Mouse (Mus musculus) heart, embryonic 11.5 days (tissue): ENCODE measurements around the gene Dnajc7. TPM values are rescaled to one million over a fixed set of nuclear protein-coding genes. Genes with fewer than 3 reads are reported as not detected.

Experiments
- ATAC-seq: fragments of 200-750 bp; cut with Nextera tagmentation; replicated peaks from 2 replicates; pipeline ENCODE4 v1.8.0; 2017; ENCODE audit warnings: moderate library complexity; ENCODE audit not compliant: insufficient number of reproducible peaks, low FRiP score, low TSS enrichment
- H3K27ac ChIP-seq: fragments of 300-500 bp; sonication (generic); 2 replicates; pipeline ENCODE4 v1.5.1; 2014; ENCODE audit warnings: mild to moderate bottlenecking, low read depth, low read length
- H3K27me3 ChIP-seq: fragments of 300-500 bp; sonication (generic); 2 replicates; pipeline ENCODE4 v1.6.1; 2014; ENCODE audit warnings: mild to moderate bottlenecking, low read length, mixed read lengths; ENCODE audit not compliant: control insufficient read depth, insufficient read depth
- H3K36me3 ChIP-seq: fragments of 300-500 bp; sonication (generic); 2 replicates; pipeline ENCODE4 v1.6.1; 2014; ENCODE audit warnings: mild to moderate bottlenecking, low read length, moderate library complexity, mixed read lengths; ENCODE audit not compliant: control insufficient read depth, insufficient read depth
- H3K4me1 ChIP-seq: fragments of 300-500 bp; sonication (generic); 2 replicates; pipeline ENCODE4 v1.6.1; 2014; ENCODE audit warnings: low read length; ENCODE audit not compliant: control insufficient read depth, insufficient read depth
- H3K4me2 ChIP-seq: fragments of 300-500 bp; sonication (generic); 2 replicates; pipeline ENCODE4 v1.6.1; 2014; ENCODE audit warnings: mild to moderate bottlenecking, moderate library complexity
- H3K4me3 ChIP-seq: fragments of 300-500 bp; sonication (generic); 2 replicates; pipeline ENCODE4 v1.5.1; 2014; ENCODE audit warnings: low read depth, low read length
- H3K9ac ChIP-seq: fragments of 300-500 bp; sonication (generic); 2 replicates; pipeline ENCODE4 v1.6.1; 2014; ENCODE audit warnings: mild to moderate bottlenecking, low read depth, low read length, moderate library complexity
- H3K9me3 ChIP-seq: fragments of 300-500 bp; sonication (generic); replicated peaks from 2 replicates; pipeline ENCODE4 v1.6.1; 2016; ENCODE audit warnings: low read length; ENCODE audit not compliant: control insufficient read depth
- WGBS: fragments of 180-500 bp; shearing (Covaris S2); extraction: QIAGEN DNeasy Blood & Tissue Kit; methylation state at CpG from one replicate; pipeline ENCODE4 v1.1.7; 2014; ENCODE audit not compliant: insufficient replicate concordance; 5-methylcytosine and 5-hydroxymethylcytosine counted together
- polyA plus RNA-seq: library from polyadenylated mRNA; unstranded; fragments of >200 nt; fragmentation: Nextera tagmentation; extraction: Ambion mirVana; gene quantifications from 2 replicates; pipeline ENCODE4 v1.2.1, GENCODE M21; 2014

Dnajc7 gene
- polyA plus RNA-seq, 1 experiment from 2014 or later: 69.4 TPM

- Histone ChIP-seq H3K36me3 (peaks cover 4% of the 10 kb centered on the region; the same call in 1 of the 2 replicates), H3K4me3 (peak within 1 kb of the TSS; percentile 73), H3K27me3 (peaks cover 13% of the 10 kb centered on the region), H3K27ac (peak within 1 kb of the TSS; percentile 37; the same call in 1 of the 2 replicates), H3K9me3 (no peaks in the 10 kb centered on the region), H3K9ac (peak within 1 kb of the TSS; percentile 78), H3K4me2 (peak within 1 kb of the TSS; percentile 86), H3K4me1 (peaks cover 14% of the 10 kb centered on the region)
- WGBS: 1% methylated on average over 47 of the region's 47 CpGs
- ATAC-seq: peak; percentile 64
These were observed 45.1 kb downstream of the Dnajc7 start, which contains the start of gene Cnp for GRCm38 (mm10) chr11:100574708-100575483. Gene Cnp, plus strand, starts transcription at chr11:100574904.

- Histone ChIP-seq H3K4me3 (no peak overlapping the region), H3K9ac (no peak overlapping the region)
- WGBS: 78% methylated on average over 3 of the region's 3 CpGs
These were observed 45.8 kb downstream of the Dnajc7 start for GRCm38 (mm10) chr11:100574188-100574587.

GRCm38 (mm10) chr11:100571202-100571567 is 48.8 kb downstream of the Dnajc7 start:
- Histone ChIP-seq H3K9ac (peak overlapping the region; percentile 59; the same call in 1 of the 2 replicates), H3K27ac (no peak overlapping the region), H3K27me3 (peaks cover 13% of the 10 kb centered on the region), H3K4me2 (peak overlapping the region; percentile 62), H3K36me3 (no peaks in the 10 kb centered on the region), H3K4me1 (peaks cover 14% of the 10 kb centered on the region), H3K4me3 (peak overlapping the region; percentile 6), H3K9me3 (no peaks in the 10 kb centered on the region)
- 9% methylated on average over 16 of the region's 16 CpGs for WGBS
- ATAC-seq: no peak

More at GRCm38 (mm10) chr11:100574188-100574587, 45.8 kb downstream of the Dnajc7 start:
- peaks cover 13% of the 10 kb centered on the region for H3K27me3 ChIP-seq
- no peak for ATAC-seq
- no peak overlapping the region for H3K27ac ChIP-seq
- H3K4me2 ChIP-seq: peak overlapping the region; percentile 86
- H3K36me3 ChIP-seq: no peaks in the 10 kb centered on the region
- H3K4me1 ChIP-seq: peaks cover 14% of the 10 kb centered on the region
- H3K9me3 ChIP-seq: no peaks in the 10 kb centered on the region

GRCm38 (mm10) chr11:100570430-100571201 is 49.4 kb downstream of the Dnajc7 start:
- Histone ChIP-seq H3K4me3 (peak overlapping the region; percentile 6), H3K4me1 (peaks cover 12% of the 10 kb centered on the region), H3K27me3 (peaks cover 13% of the 10 kb centered on the region), H3K9me3 (no peaks in the 10 kb centered on the region), H3K27ac (no peak overlapping the region), H3K36me3 (no peaks in the 10 kb centered on the region), H3K4me2 (peak overlapping the region; percentile 62), H3K9ac (no peak overlapping the region)
- no peak for ATAC-seq
- WGBS: 7% methylated on average over 8 of the region's 8 CpGs

GRCm38 (mm10) chr11:100569789-100570188 is 50.2 kb downstream of the Dnajc7 start:
- H3K4me2 ChIP-seq: no peak overlapping the region
- no peak overlapping the region for H3K4me3 ChIP-seq
- no peak overlapping the region for H3K9ac ChIP-seq
- H3K27ac ChIP-seq: no peak overlapping the region
- H3K9me3 ChIP-seq: no peaks in the 10 kb centered on the region
- peaks cover 7% of the 10 kb centered on the region for H3K4me1 ChIP-seq
- peaks cover 13% of the 10 kb centered on the region for H3K27me3 ChIP-seq
- 63% methylated on average over 9 of the region's 9 CpGs for WGBS
- H3K36me3 ChIP-seq: no peaks in the 10 kb centered on the region
- no peak for ATAC-seq

- Histone ChIP-seq H3K4me3 (no peak overlapping the region), H3K27me3 (peaks cover 13% of the 10 kb centered on the region), H3K27ac (no peak overlapping the region), H3K36me3 (no peaks in the 10 kb centered on the region), H3K9me3 (no peaks in the 10 kb centered on the region), H3K4me2 (no peak overlapping the region), H3K9ac (no peak overlapping the region), H3K4me1 (peaks cover 7% of the 10 kb centered on the region)
- 85% methylated on average over 8 of the region's 8 CpGs for WGBS
- no peak for ATAC-seq
These were observed 51.3 kb downstream of the Dnajc7 start for GRCm38 (mm10) chr11:100568692-100569091.

- 65% methylated on average over 9 of the region's 9 CpGs for WGBS
- ATAC-seq: no peak
- H3K4me1 ChIP-seq: peaks cover 7% of the 10 kb centered on the region
- H3K4me3 ChIP-seq: no peak overlapping the region
- peaks cover 13% of the 10 kb centered on the region for H3K27me3 ChIP-seq
- no peak overlapping the region for H3K4me2 ChIP-seq
- no peak overlapping the region for H3K27ac ChIP-seq
- H3K9ac ChIP-seq: no peak overlapping the region
- H3K9me3 ChIP-seq: no peaks in the 10 kb centered on the region
- no peaks in the 10 kb centered on the region for H3K36me3 ChIP-seq
These were observed 52.1 kb downstream of the Dnajc7 start for GRCm38 (mm10) chr11:100567815-100568245.

GRCm38 (mm10) chr11:100567229-100567628 is 52.7 kb downstream of the Dnajc7 start:
- no peak overlapping the region for H3K4me3 ChIP-seq

More at GRCm38 (mm10) chr11:100567229-100567628, 52.7 kb downstream of the Dnajc7 start:
- Histone ChIP-seq H3K4me2 (no peak overlapping the region), H3K9ac (no peak overlapping the region), H3K9me3 (no peaks in the 10 kb centered on the region), H3K4me1 (peaks cover 7% of the 10 kb centered on the region), H3K27me3 (peaks cover 11% of the 10 kb centered on the region), H3K36me3 (no peaks in the 10 kb centered on the region), H3K27ac (no peak overlapping the region)
- WGBS: 73% methylated on average over 5 of the region's 5 CpGs
- no peak for ATAC-seq
